Mouse (Mus musculus): ENCODE measurements around the gene Maff. TPM values are rescaled to one million over a fixed set of nuclear protein-coding genes. Genes with fewer than 3 reads are reported as not detected.
A peak's percentile ranks its signal among the peaks of the same experiment; 100 is the strongest.

Gene Maff
- total and polyA plus RNA-seq, 2 experiments from 2014 or later, result 1.8 to 19.4 TPM

GRCm38 (mm10) chr15:79322991-79323790, 23.2 kb upstream of the Maff start:
- Histone ChIP-seq H3K9me3 (replicated peaks; ENCODE audit: control insufficient read depth, low read length) (no peaks in the 10 kb centered on the region), H3K36me3 (replicated peaks; ENCODE audit: control insufficient read depth, insufficient read depth, low read length) (no peaks in the 10 kb centered on the region), H3K27ac (ENCODE audit: low read depth) (peak overlapping the region; percentile 86), H3K27me3 (ENCODE audit: control insufficient read depth, insufficient read depth, low read length) (no peaks in the 10 kb centered on the region), H3K4me3 (ENCODE audit: low read depth, low read length) (no peak overlapping the region), H3K4me1 (ENCODE audit: control insufficient read depth, insufficient read depth) (peaks cover 56% of the 10 kb centered on the region), H3K4me2 (ENCODE audit: low read depth, low read length) (peak overlapping the region; percentile 10; the same call in 1 of the 2 replicates), H3K9ac (replicated peaks; ENCODE audit: low read depth, low read length) (0 out of 2 replicates have a peak overlapping the region, but pooled peaks have one; percentile 2)
- no peak for TF ChIP-seq CTCF (IDR thresholded peaks at IDR 0.05; ENCODE audit: low read depth)
- 0 out of 2 replicates have a peak, but pooled peaks have one; percentile 62 for TF ChIP-seq EP300 (IDR thresholded peaks at IDR 0.05; ENCODE audit: low read depth)
- DNase-seq (ENCODE audit: low spot score) (peak; percentile 78), ATAC-seq (ENCODE audit: insufficient read depth, low read depth) (peak; percentile 34)
- WGBS, result 53% methylated on average over 6 of the region's 6 CpGs

- H3K36me3 ChIP-seq (replicated peaks; ENCODE audit: control insufficient read depth, insufficient read depth, low read length), result no peaks in the 10 kb centered on the region
- H3K4me3 ChIP-seq (ENCODE audit: low read depth, low read length), result no peak overlapping the region
- DNase-seq (ENCODE audit: low spot score), result no peak
- WGBS, result 46% methylated on average over 4 of the region's 4 CpGs
- no peaks in the 10 kb centered on the region for H3K27me3 ChIP-seq (ENCODE audit: control insufficient read depth, insufficient read depth, low read length)
- no peak overlapping the region for H3K4me2 ChIP-seq (ENCODE audit: low read depth, low read length)
- ATAC-seq (ENCODE audit: insufficient read depth, low read depth), result no peak
- TF ChIP-seq CTCF (IDR thresholded peaks at IDR 0.05; ENCODE audit: low read depth) (no peak), EP300 (IDR thresholded peaks at IDR 0.05; ENCODE audit: low read depth) (no peak)
- peaks cover 56% of the 10 kb centered on the region for H3K4me1 ChIP-seq (ENCODE audit: control insufficient read depth, insufficient read depth)
- no peak overlapping the region for H3K9ac ChIP-seq (replicated peaks; ENCODE audit: low read depth, low read length)
- no peaks in the 10 kb centered on the region for H3K9me3 ChIP-seq (replicated peaks; ENCODE audit: control insufficient read depth, low read length)
- peak overlapping the region; percentile 86 for H3K27ac ChIP-seq (ENCODE audit: low read depth)
These were observed 22.6 kb upstream of the Maff start for GRCm38 (mm10) chr15:79323791-79324155.

GRCm38 (mm10) chr15:79324373-79324772, 22.0 kb upstream of the Maff start:
- TF ChIP-seq EP300 (IDR thresholded peaks at IDR 0.05; ENCODE audit: low read depth) (no peak), CTCF (IDR thresholded peaks at IDR 0.05; ENCODE audit: low read depth) (no peak)
- Histone ChIP-seq H3K27ac (ENCODE audit: low read depth) (peak overlapping the region; percentile 86), H3K4me1 (ENCODE audit: control insufficient read depth, insufficient read depth) (peaks cover 56% of the 10 kb centered on the region), H3K4me3 (ENCODE audit: low read depth, low read length) (no peak overlapping the region), H3K36me3 (replicated peaks; ENCODE audit: control insufficient read depth, insufficient read depth, low read length) (no peaks in the 10 kb centered on the region), H3K9ac (replicated peaks; ENCODE audit: low read depth, low read length) (no peak overlapping the region), H3K9me3 (replicated peaks; ENCODE audit: control insufficient read depth, low read length) (no peaks in the 10 kb centered on the region), H3K27me3 (ENCODE audit: control insufficient read depth, insufficient read depth, low read length) (no peaks in the 10 kb centered on the region), H3K4me2 (ENCODE audit: low read depth, low read length) (no peak overlapping the region)
- 78% methylated on average over 3 of the region's 3 CpGs for WGBS
- DNase-seq (ENCODE audit: low spot score) (no peak), ATAC-seq (ENCODE audit: insufficient read depth, low read depth) (no peak)

- Histone ChIP-seq H3K9ac (replicated peaks; ENCODE audit: low read depth, low read length) (no peak overlapping the region), H3K27ac (ENCODE audit: low read depth) (peak overlapping the region; percentile 86; the same call in 1 of the 2 replicates)
These were observed 20.7 kb upstream of the Maff start for GRCm38 (mm10) chr15:79325742-79326141.

GRCm38 (mm10) chr15:79326264-79326663, 20.2 kb upstream of the Maff start:
- 39% methylated on average over 4 of the region's 4 CpGs for WGBS
- H3K36me3 ChIP-seq (replicated peaks; ENCODE audit: control insufficient read depth, insufficient read depth, low read length), result no peaks in the 10 kb centered on the region
- ATAC-seq (ENCODE audit: insufficient read depth, low read depth), result no peak
- no peak overlapping the region for H3K4me2 ChIP-seq (ENCODE audit: low read depth, low read length)
- no peaks in the 10 kb centered on the region for H3K27me3 ChIP-seq (ENCODE audit: control insufficient read depth, insufficient read depth, low read length)
- H3K27ac ChIP-seq (ENCODE audit: low read depth), result no peak overlapping the region
- H3K9me3 ChIP-seq (replicated peaks; ENCODE audit: control insufficient read depth, low read length), result no peaks in the 10 kb centered on the region
- no peak for TF ChIP-seq EP300 (IDR thresholded peaks at IDR 0.05; ENCODE audit: low read depth)
- no peak for TF ChIP-seq CTCF (IDR thresholded peaks at IDR 0.05; ENCODE audit: low read depth)
- no peak overlapping the region for H3K4me3 ChIP-seq (ENCODE audit: low read depth, low read length)
- peaks cover 56% of the 10 kb centered on the region for H3K4me1 ChIP-seq (ENCODE audit: control insufficient read depth, insufficient read depth)
- DNase-seq (ENCODE audit: low spot score), result no peak
- no peak overlapping the region for H3K9ac ChIP-seq (replicated peaks; ENCODE audit: low read depth, low read length)

More at GRCm38 (mm10) chr15:79325742-79326141, 20.7 kb upstream of the Maff start:
- Histone ChIP-seq H3K9me3 (replicated peaks; ENCODE audit: control insufficient read depth, low read length) (no peaks in the 10 kb centered on the region), H3K4me3 (ENCODE audit: low read depth, low read length) (no peak overlapping the region), H3K36me3 (replicated peaks; ENCODE audit: control insufficient read depth, insufficient read depth, low read length) (no peaks in the 10 kb centered on the region), H3K27me3 (ENCODE audit: control insufficient read depth, insufficient read depth, low read length) (no peaks in the 10 kb centered on the region), H3K4me1 (ENCODE audit: control insufficient read depth, insufficient read depth) (peaks cover 56% of the 10 kb centered on the region), H3K4me2 (ENCODE audit: low read depth, low read length) (no peak overlapping the region)
- TF ChIP-seq CTCF (IDR thresholded peaks at IDR 0.05; ENCODE audit: low read depth) (no peak), EP300 (IDR thresholded peaks at IDR 0.05; ENCODE audit: low read depth) (no peak)
- WGBS, result 63% methylated on average over 3 of the region's 3 CpGs
- ATAC-seq (ENCODE audit: insufficient read depth, low read depth) (no peak), DNase-seq (ENCODE audit: low spot score) (no peak)
